Mouse (Mus musculus) kidney, postnatal 25 days (tissue): ENCODE results near the gene March4.
A peak's percentile ranks its signal among the peaks of the same experiment; 100 is the strongest.

ENCODE experiments used
- DNase-seq, 2 experiments: peaks; one replicate each; pipeline ENCODE4 v3.0.0; 2021; ENCODE audit warnings: mixed read lengths in 2 of 2

March4 gene

GRCm38 (mm10) chr1:72536611-72537351, at the start of gene March4:
Gene March4, minus strand, starts transcription at chr1:72536930.
- DNase-seq = peak; percentile 64 to 74

- no peak for DNase-seq
These were observed 49.5 kb upstream of the March4 start for GRCm38 (mm10) chr1:72585971-72586875.

- DNase-seq = no peak
These were observed 47.2 kb upstream of the March4 start for GRCm38 (mm10) chr1:72583906-72584305.

- DNase-seq = peak; percentile 95 to 96
These were observed 46.4 kb upstream of the March4 start, which contains the start of gene Smarcal1 for GRCm38 (mm10) chr1:72582947-72583731. Gene Smarcal1, plus strand, starts transcription at chr1:72583251.

- DNase-seq = no peak
These were observed 42.1 kb upstream of the March4 start for GRCm38 (mm10) chr1:72578806-72579205.

GRCm38 (mm10) chr1:72578351-72578750, 41.6 kb upstream of the March4 start:
- DNase-seq = no peak

- no peak for DNase-seq
These were observed 40.8 kb upstream of the March4 start for GRCm38 (mm10) chr1:72577481-72577922.

GRCm38 (mm10) chr1:72575121-72575520, 38.4 kb upstream of the March4 start:
- DNase-seq = no peak

GRCm38 (mm10) chr1:72574608-72575007, 37.9 kb upstream of the March4 start:
- DNase-seq = no peak

- DNase-seq = no peak
These were observed 37.3 kb upstream of the March4 start for GRCm38 (mm10) chr1:72574047-72574446.

- no peak for DNase-seq
These were observed 32.0 kb upstream of the March4 start for GRCm38 (mm10) chr1:72568725-72569124.

GRCm38 (mm10) chr1:72567056-72567455, 30.3 kb upstream of the March4 start:
- no peak for DNase-seq

GRCm38 (mm10) chr1:72564334-72564962, 27.7 kb upstream of the March4 start:
- no peak for DNase-seq

GRCm38 (mm10) chr1:72558625-72559024, 21.9 kb upstream of the March4 start:
- DNase-seq = no peak

- DNase-seq = no peak
These were observed 19.7 kb upstream of the March4 start for GRCm38 (mm10) chr1:72556471-72556870.

- no peak for DNase-seq
These were observed 13.6 kb upstream of the March4 start for GRCm38 (mm10) chr1:72550317-72550716.

- no peak for DNase-seq
These were observed 1.5 kb upstream of the March4 start for GRCm38 (mm10) chr1:72538266-72538665.

GRCm38 (mm10) chr1:72535725-72536571, 782 bp downstream of the March4 start:
- DNase-seq = no peak

GRCm38 (mm10) chr1:72533439-72533838, 3.3 kb downstream of the March4 start:
- no peak for DNase-seq

GRCm38 (mm10) chr1:72532926-72533325, 3.8 kb downstream of the March4 start:
- no peak for DNase-seq

- DNase-seq = no peak
These were observed 6.1 kb downstream of the March4 start for GRCm38 (mm10) chr1:72530516-72531196.
